Mouse (Mus musculus) heart, adult 2 months (tissue): Measurements from ENCODE around the gene Minpp1. TPM values are rescaled to one million over a fixed set of nuclear protein-coding genes. Genes with fewer than 3 reads are reported as not detected.
"Not testable (repeated sequence)": the region's sequence is repeated elsewhere in the genome, so short reads cannot be mapped to it uniquely, and the experiment has no call there.

Source experiments
- DNase-seq, 2 experiments: peaks; one replicate each; pipeline ENCODE4 v3.0.0; 2021
- H3K27ac ChIP-seq: fragments of 200-600 bp; 2 replicates; pipeline ENCODE4 v1.8.1; 2022
- H3K27me3 ChIP-seq: fragments of 200-500 bp; 2 replicates; pipeline ENCODE4 v1.6.1; 2012; ENCODE audit warnings: mild to moderate bottlenecking, low read length, inconsistent platforms, mixed read lengths; ENCODE audit not compliant: control insufficient read depth, insufficient read depth
- H3K36me3 ChIP-seq: fragments of 200-500 bp; 2 replicates; pipeline ENCODE4 v1.6.1; 2012; ENCODE audit warnings: low read length, inconsistent platforms; ENCODE audit not compliant: control insufficient read depth, insufficient read depth
- H3K4me1 ChIP-seq: fragments of 200-500 bp; 2 replicates; pipeline ENCODE4 v1.6.1; 2011; ENCODE audit warnings: low read length; ENCODE audit not compliant: control insufficient read depth, insufficient read depth
- H3K4me3 ChIP-seq: fragments of 200-600 bp; 2 replicates; pipeline ENCODE4 v1.8.1; 2022
- H3K79me2 ChIP-seq: fragments of 200-500 bp; replicated peaks from 2 replicates; pipeline ENCODE4 v1.6.1; 2012; ENCODE audit warnings: mild to moderate bottlenecking, inconsistent platforms, low read length, moderate library complexity, mixed read lengths; ENCODE audit not compliant: control insufficient read depth, insufficient read depth
- H3K9ac ChIP-seq: fragments of 200-500 bp; 2 replicates; pipeline ENCODE4 v1.6.1; 2012; ENCODE audit warnings: low read depth, mild to moderate bottlenecking, control low read depth, inconsistent platforms, low read length, mixed read lengths
- CTCF ChIP-seq: fragments of 200-600 bp; IDR thresholded peaks from 2 replicates; pipeline ENCODE4 v1.8.1; 2022; ENCODE audit warnings: antibody characterized with exemption, mild to moderate bottlenecking, moderate library complexity
- EP300 ChIP-seq: fragments of 200-500 bp; IDR thresholded peaks from 2 replicates; pipeline ENCODE4 v1.6.1; 2011; ENCODE audit warnings: low read depth, low read length, control low read depth; ENCODE audit not compliant: insufficient read depth
- POLR2A ChIP-seq: fragments of 200-500 bp; IDR thresholded peaks from 2 replicates; pipeline ENCODE4 v1.6.1; 2011; ENCODE audit warnings: mild to moderate bottlenecking, low read depth, low read length, control low read depth; ENCODE audit not compliant: insufficient read depth
- WGBS: fragments of 180-500 bp; shearing (Covaris S2); methylation state at CpG from one replicate; pipeline ENCODE4 v1.1.7; 2018; 5-methylcytosine and 5-hydroxymethylcytosine counted together
- intact Hi-C: fragments of 180-260 bp; cut with DNase I; formaldehyde crosslinking; loops from one replicate; pipeline ENCODE4 v1.15.1; 2025
- polyA plus RNA-seq: library from polyadenylated mRNA; depleted of rRNA; stranded (reverse); fragments of >200 nt; gene quantifications from 2 replicates; pipeline ENCODE4 v1.2.3, GENCODE M21; 2012
- total RNA-seq, 2 experiments: library from RNA; stranded (reverse); gene quantifications; 2 replicates each; pipeline ENCODE4 v1.2.3; 2021

Minpp1 gene
- total and polyA plus RNA-seq, 3 experiments, result 8.7 to 14.3 (median 14.2) TPM

DNA sequence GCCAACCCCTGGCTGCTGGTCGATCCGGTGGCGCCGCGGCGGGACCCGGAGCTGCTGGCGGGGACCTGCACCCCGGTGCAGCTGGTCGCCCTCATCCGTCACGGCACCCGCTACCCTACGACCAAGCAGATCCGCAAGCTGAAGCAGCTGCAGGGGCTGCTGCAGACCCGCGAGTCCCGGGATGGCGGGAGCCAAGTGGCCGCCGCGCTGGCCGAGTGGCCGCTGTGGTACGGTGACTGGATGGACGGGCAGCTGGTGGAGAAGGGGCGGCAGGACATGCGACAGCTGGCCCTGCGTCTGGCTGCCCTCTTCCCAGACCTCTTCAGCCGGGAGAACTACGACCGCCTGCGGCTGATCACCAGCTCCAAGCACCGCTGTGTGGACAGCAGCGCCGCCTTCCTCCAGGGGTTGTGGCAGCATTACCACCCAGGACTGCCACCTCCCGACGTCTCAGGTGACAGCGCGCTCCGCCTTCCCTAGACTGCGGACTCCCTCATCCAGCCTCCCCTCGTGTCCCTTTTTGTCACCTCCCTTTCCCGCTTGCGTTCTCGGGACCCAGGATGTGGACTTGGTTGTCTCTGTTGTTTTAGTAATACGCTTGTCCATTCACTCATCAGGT lies 646 bp downstream of the Minpp1 start:
- not testable (repeated sequence) for H3K79me2 ChIP-seq, H3K27me3 ChIP-seq, H3K36me3 ChIP-seq, H3K4me1 ChIP-seq
- Histone ChIP-seq H3K27ac (peak overlapping the region; percentile 60), H3K9ac (peak overlapping the region; percentile 81), H3K4me3 (peak overlapping the region; percentile 84)
- DNase-seq, result peak; percentile 76 to 78
- WGBS, result under 1% methylated on average over 47 of the region's 47 CpGs
- intact Hi-C loops, result loop anchor here (5.0 kb wide), 2 partner anchors 454 to 514 kb away; no protein-coding TSS in a partner anchor
- TF ChIP-seq CTCF, result peak; percentile 71

DNA sequence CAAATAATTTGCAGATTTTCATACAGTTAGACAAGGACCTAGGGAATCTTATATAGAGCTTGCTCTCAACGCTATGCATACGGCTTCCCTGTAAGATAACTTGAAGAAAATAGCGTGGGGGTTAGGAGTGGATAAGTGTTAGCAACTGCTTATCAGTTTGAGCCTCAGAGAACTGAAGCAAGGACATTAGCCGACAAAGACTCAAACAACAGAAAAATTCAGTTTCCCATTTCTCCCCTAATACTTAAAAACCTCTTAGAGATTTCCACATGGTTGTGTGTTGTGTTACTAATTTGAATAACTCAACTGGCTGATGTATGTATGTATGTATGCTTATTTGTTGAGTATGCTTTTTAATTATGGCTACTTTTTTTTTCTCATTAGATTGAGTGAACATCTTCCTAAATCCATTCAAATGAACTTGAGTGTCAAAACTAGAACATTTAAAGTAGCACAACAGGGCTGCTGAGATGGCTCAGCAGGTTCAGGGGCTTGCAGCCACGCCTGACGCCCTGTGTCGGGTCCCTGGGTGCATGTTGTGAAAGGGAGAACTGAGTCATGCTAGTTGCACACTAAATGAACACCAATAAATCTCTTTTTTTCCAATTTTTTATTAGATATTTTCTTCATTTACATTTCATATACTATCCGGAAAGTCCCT lies 2.2 kb downstream of the Minpp1 start:
- intact Hi-C loops, result loop anchor here (5.0 kb wide), 2 partner anchors 455 to 515 kb away; no protein-coding TSS in a partner anchor
- H3K79me2 ChIP-seq, result no peaks in the 10 kb centered on the region
- no peaks in the 10 kb centered on the region for H3K27me3 ChIP-seq
- H3K4me3 ChIP-seq, result no peak overlapping the region
- no peak for TF ChIP-seq EP300
- no peak for TF ChIP-seq POLR2A
- no peak for TF ChIP-seq CTCF
- peaks cover 4% of the 10 kb centered on the region for H3K4me1 ChIP-seq
- H3K9ac ChIP-seq, result no peak overlapping the region
- no peaks in the 10 kb centered on the region for H3K36me3 ChIP-seq
- H3K27ac ChIP-seq, result no peak overlapping the region
- DNase-seq, result no peak
- 71% methylated on average over 8 of the region's 8 CpGs for WGBS

DNA sequence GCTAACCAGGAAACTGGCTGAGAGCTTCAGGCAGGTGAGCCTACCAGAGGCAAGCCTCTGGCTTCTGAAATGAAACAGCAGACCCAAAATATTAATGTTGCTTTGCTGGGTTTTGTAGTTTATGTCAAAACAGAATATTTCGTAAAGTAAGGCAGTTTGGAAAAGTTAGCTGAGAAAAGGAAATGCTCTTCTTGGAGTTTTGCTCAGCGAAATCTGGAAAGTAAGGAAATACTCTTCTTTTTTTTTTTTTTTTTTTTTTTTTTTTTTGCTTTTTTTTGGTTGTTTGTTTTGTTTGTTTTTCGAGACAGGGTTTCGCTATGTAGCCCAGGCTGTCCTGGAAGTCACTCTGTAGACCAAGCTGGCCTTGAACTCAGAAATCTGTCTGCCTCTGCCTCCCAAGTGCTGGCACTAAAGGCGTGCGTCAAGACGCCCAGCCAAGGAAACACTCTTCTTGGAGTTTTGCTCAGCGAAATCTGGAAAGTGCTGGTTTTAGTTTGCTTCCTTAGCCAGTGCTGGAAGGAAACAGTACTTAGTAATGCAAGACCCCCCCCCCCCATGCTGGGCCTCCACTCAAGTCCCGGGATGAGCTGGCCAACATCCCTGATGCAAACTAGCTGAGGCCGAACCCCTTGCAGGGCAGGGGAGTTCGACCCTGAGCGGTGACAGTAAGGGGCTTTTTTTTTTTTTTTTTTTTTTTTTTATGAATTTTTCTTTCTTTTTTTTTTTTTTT lies 3.8 kb downstream of the Minpp1 start:
- Histone ChIP-seq H3K79me2 (no peaks in the 10 kb centered on the region), H3K36me3 (no peaks in the 10 kb centered on the region; the same call in none of the 2 replicates), H3K9ac (no peak overlapping the region), H3K27me3 (no peaks in the 10 kb centered on the region), H3K27ac (no peak overlapping the region), H3K4me3 (no peak overlapping the region), H3K4me1 (peaks cover 4% of the 10 kb centered on the region)
- intact Hi-C loops, result loop anchor here (5.0 kb wide), 2 partner anchors 457 to 517 kb away; no protein-coding TSS in a partner anchor
- WGBS, result 90% methylated on average over 12 of the region's 12 CpGs
- TF ChIP-seq CTCF (no peak), EP300 (no peak), POLR2A (no peak)
- DNase-seq, result no peak

DNA sequence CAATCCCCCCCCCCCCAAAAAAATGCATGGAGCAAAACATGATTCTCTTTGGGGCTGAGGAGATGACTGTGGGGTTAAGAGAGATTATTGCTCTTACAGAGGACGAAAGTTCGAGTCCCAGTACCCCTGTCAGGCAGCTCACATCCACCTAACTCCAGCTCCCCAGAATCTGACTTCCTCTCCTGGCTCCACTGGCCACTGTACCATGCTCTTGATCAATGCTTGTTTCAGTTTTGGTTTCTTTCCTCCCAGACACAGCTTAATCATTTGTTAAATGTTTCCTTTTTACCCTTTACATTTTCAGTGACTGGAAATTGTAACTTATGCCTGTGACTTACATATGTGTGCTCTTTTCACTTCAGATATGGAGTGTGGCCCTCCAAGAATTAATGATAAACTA lies 5.4 kb downstream of the Minpp1 start:
- 83% methylated on average over 2 of the region's 2 CpGs for WGBS
- no peak for TF ChIP-seq CTCF
- no peak for TF ChIP-seq POLR2A
- no peak for TF ChIP-seq EP300
- intact Hi-C loops, result no loop called here

DNA sequence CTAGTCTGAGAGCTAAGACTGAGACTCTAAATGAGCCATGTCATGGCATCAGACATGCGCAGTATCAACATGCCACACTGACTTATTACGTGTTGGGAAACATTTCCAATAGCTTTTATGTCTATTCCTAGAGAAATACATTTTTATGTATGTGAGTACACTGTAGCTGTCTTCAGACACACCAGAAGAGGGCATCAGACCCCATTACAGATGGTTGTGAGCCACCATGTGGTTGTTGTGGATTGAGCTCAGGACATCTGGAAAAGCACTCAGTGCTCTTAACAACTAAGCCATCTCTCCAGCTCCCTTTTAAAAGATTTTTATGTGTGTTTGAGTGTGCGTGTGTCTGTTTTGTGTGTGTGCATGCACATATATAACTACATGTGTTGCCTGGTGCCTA lies 6.8 kb downstream of the Minpp1 start:
- no peak for DNase-seq
- H3K36me3 ChIP-seq, result no peaks in the 10 kb centered on the region; the same call in none of the 2 replicates
- H3K27me3 ChIP-seq, result no peaks in the 10 kb centered on the region
- H3K4me3 ChIP-seq, result no peak overlapping the region
- H3K27ac ChIP-seq, result no peak overlapping the region
- intact Hi-C loops, result no loop called here
- no peaks in the 10 kb centered on the region; the same call in 1 of the 2 replicates for H3K4me1 ChIP-seq
- no peaks in the 10 kb centered on the region for H3K79me2 ChIP-seq
- WGBS, result 87% methylated on average over 3 of the region's 3 CpGs
- no peak overlapping the region for H3K9ac ChIP-seq
- no peak for TF ChIP-seq POLR2A
- peak; percentile 18; the same call in 1 of the 2 replicates for TF ChIP-seq CTCF

More for the DNA sequence above, 5.4 kb downstream of the Minpp1 start:
- no peaks in the 10 kb centered on the region for H3K79me2 ChIP-seq
- H3K36me3 ChIP-seq, result no peaks in the 10 kb centered on the region; the same call in none of the 2 replicates
- no peak overlapping the region for H3K4me3 ChIP-seq
- no peak overlapping the region for H3K27ac ChIP-seq
- no peaks in the 10 kb centered on the region for H3K27me3 ChIP-seq
- no peak overlapping the region; the same call in 1 of the 2 replicates for H3K9ac ChIP-seq
- peaks cover 2% of the 10 kb centered on the region; the same call in 1 of the 2 replicates for H3K4me1 ChIP-seq
- no peak for DNase-seq

DNA sequence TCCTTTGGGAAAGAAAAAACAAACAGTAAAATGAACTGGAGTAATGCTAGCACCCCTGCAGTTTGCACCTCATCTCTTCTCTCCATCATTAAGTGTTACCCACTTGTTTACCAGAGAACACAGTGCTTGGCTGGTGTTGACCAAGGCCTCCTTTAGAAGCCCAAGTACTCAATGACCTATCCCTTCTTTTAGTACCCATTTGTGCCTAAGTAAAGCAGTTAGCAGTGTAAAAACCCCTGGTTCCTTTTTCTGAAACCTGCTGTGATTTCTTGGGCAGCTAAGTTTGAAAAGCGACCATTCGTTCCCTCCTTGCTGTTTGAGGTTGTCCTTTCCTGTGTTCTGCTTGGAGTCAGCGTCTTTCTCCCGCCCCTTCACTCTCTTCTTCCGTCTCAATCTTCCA lies 7.4 kb downstream of the Minpp1 start:
- no peaks in the 10 kb centered on the region; the same call in 1 of the 2 replicates for H3K4me1 ChIP-seq
- no peaks in the 10 kb centered on the region for H3K79me2 ChIP-seq
- H3K27me3 ChIP-seq, result no peaks in the 10 kb centered on the region
- TF ChIP-seq POLR2A (no peak), EP300 (no peak), CTCF (no peak)
- H3K9ac ChIP-seq, result no peak overlapping the region
- H3K4me3 ChIP-seq, result no peak overlapping the region
- H3K27ac ChIP-seq, result no peak overlapping the region
- intact Hi-C loops, result no loop called here
- DNase-seq, result no peak
- no peaks in the 10 kb centered on the region; the same call in none of the 2 replicates for H3K36me3 ChIP-seq
- 87% methylated on average over 5 of the region's 5 CpGs for WGBS
